Mouse (Mus musculus): ENCODE measurements at regions not wholly inside any gene's neighbourhood (a gene's known extent, or its start where the extent isn't known, plus 50 kb on each side); places are given as distances from the start of the nearest gene placed in this dataset.

DNA sequence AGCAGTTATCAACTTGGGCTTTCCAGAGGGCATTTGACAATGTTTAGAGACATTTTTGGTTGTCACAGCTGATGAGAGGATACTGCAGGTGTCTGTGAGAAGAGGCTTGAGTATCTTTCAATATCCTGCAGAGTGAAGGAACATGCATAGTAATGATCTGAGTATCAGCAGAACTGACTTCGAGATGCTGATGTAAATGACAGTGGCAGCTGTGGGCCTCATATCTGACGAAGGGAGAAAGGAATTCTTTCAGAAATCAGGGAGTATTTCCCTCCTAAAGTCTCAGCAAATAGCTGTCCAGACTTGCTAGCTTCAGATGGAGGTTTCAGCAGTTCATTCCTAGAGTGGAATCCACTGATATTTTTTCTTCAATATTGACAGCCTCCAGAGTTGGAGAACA lies 83.9 kb upstream of the Gmds start:
- DNase-seq, result no peak
- TF ChIP-seq CTCF (IDR thresholded peaks at IDR 0.05), result no peak
- intact Hi-C loops (cut with DNase I), result no loop called here
- H3K27ac ChIP-seq, result no peak overlapping the region
- no peak overlapping the region for H3K4me3 ChIP-seq

- intact Hi-C loops (cut with DNase I), result loop anchor here (10.0 kb wide), 1 partner anchor 255 kb away; no protein-coding TSS in a partner anchor
- no peak for TF ChIP-seq CTCF (IDR thresholded peaks at IDR 0.05)
- H3K4me3 ChIP-seq, result no peak overlapping the region
- no peak overlapping the region for H3K27ac ChIP-seq
- DNase-seq, result no peak
Measured at GRCm38 (mm10) chr13:32419326-32419725, 80.8 kb upstream of the Gmds start.

DNA sequence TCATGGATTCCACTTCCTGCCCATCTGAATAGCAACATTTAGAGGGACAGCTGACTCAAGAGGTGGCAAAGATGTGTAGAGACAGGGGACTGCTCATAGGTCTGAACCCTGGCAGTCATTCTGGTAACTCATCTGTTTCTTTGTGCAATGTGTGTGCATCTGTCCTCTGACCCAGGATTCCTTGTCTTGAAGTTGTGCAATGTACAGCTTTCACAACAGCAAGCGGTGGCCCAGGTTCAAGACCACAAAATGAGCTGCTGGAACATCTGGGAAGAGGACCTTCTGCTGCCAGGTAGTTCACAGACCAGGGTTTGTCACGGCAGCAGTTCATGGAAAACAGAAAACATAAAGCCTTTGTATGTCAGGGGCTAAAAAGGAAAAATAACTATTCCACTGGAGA lies 80.1 kb upstream of the Gmds start:
- intact Hi-C loops (cut with DNase I), result loop anchor here (10.0 kb wide), 1 partner anchor 256 kb away; no protein-coding TSS in a partner anchor
- no peak for DNase-seq
- Histone ChIP-seq H3K27ac (no peak overlapping the region), H3K4me3 (no peak overlapping the region)
- no peak for TF ChIP-seq CTCF (IDR thresholded peaks at IDR 0.05)

DNA sequence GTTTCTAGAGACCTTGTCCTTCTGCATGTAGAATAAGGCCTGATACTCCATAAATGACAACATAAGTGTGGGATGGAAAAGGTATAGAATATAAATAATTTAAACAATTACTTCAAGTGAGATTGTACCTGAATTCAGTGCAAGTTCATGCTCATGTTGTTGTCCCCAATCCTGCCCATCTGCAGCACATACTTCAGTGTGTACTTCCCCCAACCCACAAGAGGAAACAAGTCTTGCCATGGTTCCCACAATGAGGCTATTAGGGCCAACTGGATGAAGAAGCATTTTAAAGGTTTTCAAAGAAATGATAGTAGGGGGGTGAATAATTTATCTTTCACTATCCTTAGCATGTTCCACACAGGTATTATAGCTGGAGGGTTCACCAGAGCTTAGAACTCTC lies 79.4 kb upstream of the Gmds start:
- intact Hi-C loops (cut with DNase I), result loop anchor here (10.0 kb wide), 1 partner anchor 257 kb away; no protein-coding TSS in a partner anchor
- no peak overlapping the region for H3K4me3 ChIP-seq
- no peak for DNase-seq

DNA sequence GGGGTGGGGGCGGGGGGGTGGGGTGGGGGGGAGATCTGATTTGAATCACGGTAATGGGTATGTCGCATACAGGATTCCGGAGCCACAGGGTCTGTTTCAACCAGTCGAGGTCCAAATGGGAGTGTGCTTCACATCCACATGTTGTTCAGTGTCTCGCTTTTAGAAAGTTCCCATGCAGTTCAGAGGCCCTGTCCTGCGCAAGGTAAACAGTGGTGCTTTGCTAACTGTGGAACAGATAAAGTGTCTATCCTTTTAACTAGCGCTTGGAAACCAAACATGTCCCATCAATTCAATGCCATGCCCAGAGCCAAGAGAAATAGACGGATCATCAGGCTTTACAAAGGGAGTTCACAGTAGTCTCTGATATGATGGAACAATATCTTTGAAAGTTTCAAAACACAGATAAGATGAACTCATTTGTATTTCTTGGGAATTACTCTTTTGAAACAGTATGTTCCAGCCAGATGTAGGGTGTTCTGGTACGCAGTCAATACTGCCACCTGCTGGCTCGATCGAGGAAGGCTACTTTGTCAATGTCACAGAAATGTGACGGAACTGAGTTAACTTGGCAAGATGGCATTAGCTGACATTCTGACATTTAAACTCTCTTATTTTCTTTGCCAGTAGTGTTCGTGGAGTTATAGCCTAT lies 72.9 kb upstream of the Gmds start:
- TF ChIP-seq CTCF (IDR thresholded peaks at IDR 0.05), result peak; percentile 94
- no peak overlapping the region for H3K4me3 ChIP-seq
- intact Hi-C loops (cut with DNase I), result loop anchor here (1.0 to 10.0 kb wide), 5 partner anchors 81 to 619 kb away; no protein-coding TSS in a partner anchor
- DNase-seq, result peak; percentile 69
- no peak overlapping the region for H3K27ac ChIP-seq

More for the DNA sequence above, 79.4 kb upstream of the Gmds start:
- H3K27ac ChIP-seq, result no peak overlapping the region
- no peak for TF ChIP-seq CTCF (IDR thresholded peaks at IDR 0.05)

- no peak overlapping the region for H3K4me3 ChIP-seq
- H3K27ac ChIP-seq, result no peak overlapping the region
- DNase-seq, result no peak
- TF ChIP-seq CTCF (IDR thresholded peaks at IDR 0.05), result no peak
- intact Hi-C loops (cut with DNase I), result loop anchor here (2.0 to 10.0 kb wide), 4 partner anchors 83 to 617 kb away; no protein-coding TSS in a partner anchor
Measured at GRCm38 (mm10) chr13:32410065-32410464, 71.5 kb upstream of the Gmds start.

DNA sequence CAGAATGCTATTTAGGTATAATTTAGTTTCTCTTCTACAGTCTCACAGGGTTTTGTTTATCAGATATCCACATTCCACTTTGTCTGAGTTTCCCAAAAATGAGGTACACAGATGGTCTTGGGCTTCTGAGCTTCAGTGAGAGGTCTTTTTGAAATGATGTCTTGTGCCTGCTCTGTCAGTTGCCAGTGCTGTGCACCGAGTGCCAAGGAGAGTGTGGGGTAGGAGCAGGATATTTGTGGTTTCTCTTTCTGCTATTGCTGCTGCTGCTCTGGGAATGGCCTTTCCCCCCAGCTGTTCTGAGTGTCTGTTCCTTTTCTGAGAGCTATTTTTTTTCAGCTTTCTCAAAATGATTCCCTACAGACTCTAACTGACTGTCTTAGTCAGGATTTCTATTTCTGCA lies 60.1 kb upstream of the Gmds start:
- H3K4me3 ChIP-seq, result no peak overlapping the region
- TF ChIP-seq CTCF (IDR thresholded peaks at IDR 0.05), result no peak
- no peak for DNase-seq
- intact Hi-C loops (cut with DNase I), result no loop called here
- no peak overlapping the region for H3K27ac ChIP-seq

Data from gastrocnemius, adult 2 months (tissue).